Mouse (Mus musculus) kidney, postnatal 14 days (tissue): ENCODE data around the gene Hmgb3.
"Not testable (repeated sequence)": the region's sequence is repeated elsewhere in the genome, so short reads cannot be mapped to it uniquely, and the experiment has no call there.

ENCODE experiments used
- DNase-seq: peaks from one replicate; pipeline ENCODE4 v3.0.0; 2022; ENCODE audit warnings: mixed read lengths

Hmgb3 gene

GRCm38 (mm10) chrX:71555415-71556114 is at the start of gene Hmgb3:
Gene Hmgb3, plus strand, starts transcription at chrX:71555918.
- peak; percentile 90 for DNase-seq

GRCm38 (mm10) chrX:71506591-71506990 is 49.1 kb upstream of the Hmgb3 start:
- not testable (repeated sequence) for DNase-seq

GRCm38 (mm10) chrX:71519252-71519651 is 36.5 kb upstream of the Hmgb3 start:
- DNase-seq, result no peak

- no peak for DNase-seq
Observed at GRCm38 (mm10) chrX:71522889-71523288, 32.8 kb upstream of the Hmgb3 start.

- DNase-seq, result no peak
Observed at GRCm38 (mm10) chrX:71524310-71524709, 31.4 kb upstream of the Hmgb3 start.

GRCm38 (mm10) chrX:71525593-71526299 is 30.0 kb upstream of the Hmgb3 start:
- DNase-seq, result no peak

GRCm38 (mm10) chrX:71527461-71527860 is 28.3 kb upstream of the Hmgb3 start:
- DNase-seq, result no peak

- no peak for DNase-seq
Observed at GRCm38 (mm10) chrX:71528150-71528549, 27.6 kb upstream of the Hmgb3 start.

GRCm38 (mm10) chrX:71528646-71529045 is 27.1 kb upstream of the Hmgb3 start:
- DNase-seq, result peak; percentile 41

- DNase-seq, result no peak
Observed at GRCm38 (mm10) chrX:71532635-71533034, 23.1 kb upstream of the Hmgb3 start.

GRCm38 (mm10) chrX:71534102-71534501 is 21.6 kb upstream of the Hmgb3 start:
- DNase-seq, result no peak

GRCm38 (mm10) chrX:71537791-71538190 is 17.9 kb upstream of the Hmgb3 start:
- DNase-seq, result no peak

GRCm38 (mm10) chrX:71540821-71541510 is 14.8 kb upstream of the Hmgb3 start:
- peak; percentile 43 for DNase-seq

- DNase-seq, result no peak
Observed at GRCm38 (mm10) chrX:71544731-71545130, 11.0 kb upstream of the Hmgb3 start.

- DNase-seq, result no peak
Observed at GRCm38 (mm10) chrX:71545163-71545562, 10.6 kb upstream of the Hmgb3 start.

- DNase-seq, result peak; percentile 50
Observed at GRCm38 (mm10) chrX:71556115-71556941, 610 bp downstream of the Hmgb3 start.

GRCm38 (mm10) chrX:71556965-71557491 is 1.3 kb downstream of the Hmgb3 start:
- no peak for DNase-seq

- DNase-seq, result no peak
Observed at GRCm38 (mm10) chrX:71559336-71559735, 3.6 kb downstream of the Hmgb3 start.

GRCm38 (mm10) chrX:71560796-71561195 is 5.1 kb downstream of the Hmgb3 start:
- DNase-seq, result no peak

GRCm38 (mm10) chrX:71573132-71573900 is 17.6 kb downstream of the Hmgb3 start:
- peak; percentile 25 for DNase-seq

- DNase-seq, result no peak
Observed at GRCm38 (mm10) chrX:71575550-71575949, 19.8 kb downstream of the Hmgb3 start.

- DNase-seq, result no peak
Observed at GRCm38 (mm10) chrX:71589181-71589580, 33.5 kb downstream of the Hmgb3 start.
